Mouse (Mus musculus) midbrain, embryonic 12.5 days (tissue): ENCODE measurements around the gene Tbx1. TPM values are rescaled to one million over a fixed set of nuclear protein-coding genes. Genes with fewer than 3 reads are reported as not detected.

Experiments
- polyA plus RNA-seq: library from polyadenylated mRNA; unstranded; fragments of >200 nt; fragmentation: Nextera tagmentation; extraction: Ambion mirVana; gene quantifications from 2 replicates; pipeline ENCODE4 v1.2.1, GENCODE M21; 2016

Tbx1 gene
- polyA plus RNA-seq, 1 experiment from 2014 or later: 1.4 TPM

Other genes with a start within 250 kb of the Tbx1 start
- 48.2 and 49.7 TPM in 2 replicates for gene Tango2, start 242.6 kb downstream of the Tbx1 start, polyA plus RNA-seq
- 129 and 134 TPM in 2 replicates for gene Arvcf, start 242.5 kb downstream of the Tbx1 start, polyA plus RNA-seq
- gene Txnrd2, start 164.3 kb downstream of the Tbx1 start, polyA plus RNA-seq: 22.5 and 23.8 TPM in 2 replicates
- gene Comt, start 163.8 kb downstream of the Tbx1 start, polyA plus RNA-seq: 54.9 and 60.1 TPM in 2 replicates
- gene Gnb1l, start 92.0 kb downstream of the Tbx1 start, polyA plus RNA-seq: 11.0 and 11.2 TPM in 2 replicates
- gene Rtl10, start 91.8 kb downstream of the Tbx1 start, polyA plus RNA-seq: 2.1 TPM in 2 replicates
- 7.0 and 8.5 TPM in 2 replicates for gene Gp1bb, start 31.7 kb upstream of the Tbx1 start, polyA plus RNA-seq
- 10.9 and 13.5 TPM in 2 replicates for gene Gm49601, start 35.8 kb upstream of the Tbx1 start, polyA plus RNA-seq
- gene Sept5, start 39.3 kb upstream of the Tbx1 start, polyA plus RNA-seq: 81.6 and 84.4 TPM in 2 replicates
- 34.6 and 39.2 TPM in 2 replicates for gene Cldn5, start 186.2 kb upstream of the Tbx1 start, polyA plus RNA-seq
- gene Ufd1, start 221.1 kb upstream of the Tbx1 start, polyA plus RNA-seq: 104 and 107 TPM in 2 replicates
- 41.3 and 42.1 TPM in 2 replicates for gene Cdc45, start 221.3 kb upstream of the Tbx1 start, polyA plus RNA-seq
- gene 2510002D24Rik, start 245.9 kb upstream of the Tbx1 start, polyA plus RNA-seq: 23.6 and 25.8 TPM in 2 replicates
- gene Gm28539, start 245.9 kb upstream of the Tbx1 start, polyA plus RNA-seq: not detected in 2 replicates